Mouse (Mus musculus) retina, postnatal 7 days (tissue): Measurements from ENCODE around the gene Tsc22d3.
"Not testable (repeated sequence)": the region's sequence is repeated elsewhere in the genome, so short reads cannot be mapped to it uniquely, and the experiment has no call there.

Source experiments
- DNase-seq: peaks from one replicate; pipeline ENCODE4 v3.0.0-alpha.2; 2012; ENCODE audit warnings: low read depth, low spot score

Gene Tsc22d3

GRCm38 (mm10) chrX:140529074-140529561, 71.3 kb downstream of the Tsc22d3 start:
- no peak for DNase-seq

GRCm38 (mm10) chrX:140527231-140527630, 73.2 kb downstream of the Tsc22d3 start:
- DNase-seq, result no peak

GRCm38 (mm10) chrX:140526253-140526618, 74.2 kb downstream of the Tsc22d3 start:
- no peak for DNase-seq

- no peak for DNase-seq
These were observed 74.7 kb downstream of the Tsc22d3 start for GRCm38 (mm10) chrX:140525604-140526252.

GRCm38 (mm10) chrX:140524231-140524630, 76.2 kb downstream of the Tsc22d3 start:
- no peak for DNase-seq

- DNase-seq, result no peak
These were observed 78.2 kb downstream of the Tsc22d3 start for GRCm38 (mm10) chrX:140522071-140522765.

GRCm38 (mm10) chrX:140520146-140521102, 80.0 kb downstream of the Tsc22d3 start:
- DNase-seq, result peak; percentile 27

GRCm38 (mm10) chrX:140518351-140518750, 82.1 kb downstream of the Tsc22d3 start:
- DNase-seq, result no peak

GRCm38 (mm10) chrX:140513379-140513778, 87.1 kb downstream of the Tsc22d3 start:
- DNase-seq, result no peak

GRCm38 (mm10) chrX:140511687-140512651, 88.5 kb downstream of the Tsc22d3 start:
- no peak for DNase-seq

GRCm38 (mm10) chrX:140510696-140511429, 89.6 kb downstream of the Tsc22d3 start:
- no peak for DNase-seq

GRCm38 (mm10) chrX:140509817-140510216, 90.6 kb downstream of the Tsc22d3 start:
- DNase-seq, result no peak

- not testable (repeated sequence) for DNase-seq
These were observed 91.7 kb downstream of the Tsc22d3 start for GRCm38 (mm10) chrX:140508791-140509190.

GRCm38 (mm10) chrX:140507377-140507776, 93.1 kb downstream of the Tsc22d3 start:
- no peak for DNase-seq

- no peak for DNase-seq
These were observed 93.9 kb downstream of the Tsc22d3 start for GRCm38 (mm10) chrX:140506436-140507180.

- no peak for DNase-seq
These were observed 94.8 kb downstream of the Tsc22d3 start for GRCm38 (mm10) chrX:140505497-140506238.

- DNase-seq, result no peak
These were observed 96.6 kb downstream of the Tsc22d3 start for GRCm38 (mm10) chrX:140503905-140504304.

- no peak for DNase-seq
These were observed 98.8 kb downstream of the Tsc22d3 start for GRCm38 (mm10) chrX:140501401-140502301.
